Mouse (Mus musculus): ENCODE results near the gene Zfp239. TPM values are rescaled to one million over a fixed set of nuclear protein-coding genes. Genes with fewer than 3 reads are reported as not detected.
"Not testable (repeated sequence)": the region's sequence is repeated elsewhere in the genome, so short reads cannot be mapped to it uniquely, and the experiment has no call there.

Zfp239 gene
- polyA plus RNA-seq, 1 experiment from 2014 or later, result 13.3 TPM

GRCm38 (mm10) chr6:117846671-117847070 is 15.2 kb upstream of the Zfp239 start:
- not testable (repeated sequence) for H3K27me3 ChIP-seq (ENCODE audit: control insufficient read depth, insufficient read depth, low read length); H3K4me1 ChIP-seq (replicated peaks; ENCODE audit: control insufficient read depth, insufficient read depth, low read length); H3K4me3 ChIP-seq (ENCODE audit: low read depth, low read length); H3K27ac ChIP-seq (ENCODE audit: low read depth, low read length); H3K9ac ChIP-seq (ENCODE audit: low read depth, low read length); DNase-seq (ENCODE audit: low spot score); H3K9me3 ChIP-seq (ENCODE audit: control insufficient read depth, low read length); ATAC-seq (ENCODE audit: low FRiP score); H3K4me2 ChIP-seq (replicated peaks; ENCODE audit: low read depth, low read length)
- WGBS, result 94% methylated on average over 4 of the region's 4 CpGs
- peaks cover 12% of the 10 kb centered on the region; the same call in 1 of the 2 replicates for H3K36me3 ChIP-seq (ENCODE audit: control insufficient read depth, insufficient read depth, low read length)

GRCm38 (mm10) chr6:117847772-117848171 is 14.1 kb upstream of the Zfp239 start:
- Histone ChIP-seq H3K4me3 (ENCODE audit: low read depth, low read length) (no peak overlapping the region), H3K4me2 (replicated peaks; ENCODE audit: low read depth, low read length) (no peak overlapping the region), H3K27me3 (ENCODE audit: control insufficient read depth, insufficient read depth, low read length) (no peaks in the 10 kb centered on the region), H3K27ac (ENCODE audit: low read depth, low read length) (no peak overlapping the region), H3K9ac (ENCODE audit: low read depth, low read length) (no peak overlapping the region), H3K36me3 (ENCODE audit: control insufficient read depth, insufficient read depth, low read length) (peaks cover 12% of the 10 kb centered on the region; the same call in 1 of the 2 replicates), H3K4me1 (replicated peaks; ENCODE audit: control insufficient read depth, insufficient read depth, low read length) (no peaks in the 10 kb centered on the region), H3K9me3 (ENCODE audit: control insufficient read depth, low read length) (no peaks in the 10 kb centered on the region)
- ATAC-seq (ENCODE audit: low FRiP score), result no peak
- no peak for DNase-seq (ENCODE audit: low spot score)
- 100% methylated on average over 2 of the region's 2 CpGs for WGBS

- DNase-seq (ENCODE audit: low spot score) (no peak), ATAC-seq (ENCODE audit: low FRiP score) (no peak)
- H3K4me3 ChIP-seq (ENCODE audit: low read depth, low read length), result no peak overlapping the region
- no peak overlapping the region for H3K4me2 ChIP-seq (replicated peaks; ENCODE audit: low read depth, low read length)
- no peak overlapping the region for H3K9ac ChIP-seq (ENCODE audit: low read depth, low read length)
- H3K9me3 ChIP-seq (ENCODE audit: control insufficient read depth, low read length), result no peaks in the 10 kb centered on the region
- 92% methylated on average over 5 of the region's 5 CpGs for WGBS
- peaks cover 12% of the 10 kb centered on the region; the same call in 1 of the 2 replicates for H3K36me3 ChIP-seq (ENCODE audit: control insufficient read depth, insufficient read depth, low read length)
- H3K27ac ChIP-seq (ENCODE audit: low read depth, low read length), result no peak overlapping the region
- no peaks in the 10 kb centered on the region for H3K27me3 ChIP-seq (ENCODE audit: control insufficient read depth, insufficient read depth, low read length)
- no peaks in the 10 kb centered on the region for H3K4me1 ChIP-seq (replicated peaks; ENCODE audit: control insufficient read depth, insufficient read depth, low read length)
Measured at GRCm38 (mm10) chr6:117848577-117848976, 13.3 kb upstream of the Zfp239 start.

- H3K4me1 ChIP-seq (replicated peaks; ENCODE audit: control insufficient read depth, insufficient read depth, low read length), result no peaks in the 10 kb centered on the region
- ATAC-seq (ENCODE audit: low FRiP score), result no peak
- H3K27ac ChIP-seq (ENCODE audit: low read depth, low read length), result no peak overlapping the region
- no peak overlapping the region for H3K4me3 ChIP-seq (ENCODE audit: low read depth, low read length)
- DNase-seq (ENCODE audit: low spot score), result no peak
- no peak overlapping the region for H3K9ac ChIP-seq (ENCODE audit: low read depth, low read length)
- H3K9me3 ChIP-seq (ENCODE audit: control insufficient read depth, low read length), result no peaks in the 10 kb centered on the region
- 74% methylated on average over 2 of the region's 2 CpGs for WGBS
- H3K27me3 ChIP-seq (ENCODE audit: control insufficient read depth, insufficient read depth, low read length), result no peaks in the 10 kb centered on the region
- 0 out of 2 replicates have a peak, but pooled peaks cover 3% of the 10 kb centered on the region for H3K36me3 ChIP-seq (ENCODE audit: control insufficient read depth, insufficient read depth, low read length)
- no peak overlapping the region for H3K4me2 ChIP-seq (replicated peaks; ENCODE audit: low read depth, low read length)
Measured at GRCm38 (mm10) chr6:117851747-117852146, 10.2 kb upstream of the Zfp239 start.

- Histone ChIP-seq H3K9me3 (ENCODE audit: control insufficient read depth, low read length) (no peaks in the 10 kb centered on the region), H3K36me3 (ENCODE audit: control insufficient read depth, insufficient read depth, low read length) (no peaks in the 10 kb centered on the region), H3K9ac (ENCODE audit: low read depth, low read length) (no peak overlapping the region), H3K4me3 (ENCODE audit: low read depth, low read length) (no peak overlapping the region), H3K27me3 (ENCODE audit: control insufficient read depth, insufficient read depth, low read length) (no peaks in the 10 kb centered on the region), H3K4me1 (replicated peaks; ENCODE audit: control insufficient read depth, insufficient read depth, low read length) (no peaks in the 10 kb centered on the region), H3K27ac (ENCODE audit: low read depth, low read length) (no peak overlapping the region), H3K4me2 (replicated peaks; ENCODE audit: low read depth, low read length) (no peak overlapping the region)
- WGBS, result 90% methylated on average over 1 of the region's 1 CpGs
- DNase-seq (ENCODE audit: low spot score) (no peak), ATAC-seq (ENCODE audit: low FRiP score) (no peak)
Measured at GRCm38 (mm10) chr6:117857990-117858389, 3.9 kb upstream of the Zfp239 start.

- Histone ChIP-seq H3K27ac (ENCODE audit: low read depth, low read length) (no peak overlapping the region), H3K4me3 (ENCODE audit: low read depth, low read length) (no peak overlapping the region), H3K9ac (ENCODE audit: low read depth, low read length) (no peak overlapping the region), H3K4me2 (replicated peaks; ENCODE audit: low read depth, low read length) (no peak overlapping the region; the same call in 1 of the 2 replicates), H3K9me3 (ENCODE audit: control insufficient read depth, low read length) (no peaks in the 10 kb centered on the region), H3K27me3 (ENCODE audit: control insufficient read depth, insufficient read depth, low read length) (no peaks in the 10 kb centered on the region), H3K36me3 (ENCODE audit: control insufficient read depth, insufficient read depth, low read length) (no peaks in the 10 kb centered on the region), H3K4me1 (replicated peaks; ENCODE audit: control insufficient read depth, insufficient read depth, low read length) (no peaks in the 10 kb centered on the region)
- 76% methylated on average over 8 of the region's 8 CpGs for WGBS
- DNase-seq (ENCODE audit: low spot score) (no peak), ATAC-seq (ENCODE audit: low FRiP score) (peak; percentile 27; the same call in 1 of the 2 replicates)
Measured at GRCm38 (mm10) chr6:117862465-117862864, 565 bp downstream of the Zfp239 start.

- peak overlapping the region; percentile 79 for H3K4me2 ChIP-seq (replicated peaks; ENCODE audit: low read depth, low read length)
- WGBS, result 5% methylated on average over 26 of the region's 26 CpGs
- peak overlapping the region; percentile 68 for H3K9ac ChIP-seq (ENCODE audit: low read depth, low read length)
- DNase-seq (ENCODE audit: low spot score) (peak; percentile 80), ATAC-seq (ENCODE audit: low FRiP score) (peak; percentile 92)
- no peaks in the 10 kb centered on the region for H3K4me1 ChIP-seq (replicated peaks; ENCODE audit: control insufficient read depth, insufficient read depth, low read length)
- H3K27me3 ChIP-seq (ENCODE audit: control insufficient read depth, insufficient read depth, low read length), result no peaks in the 10 kb centered on the region
- no peaks in the 10 kb centered on the region for H3K36me3 ChIP-seq (ENCODE audit: control insufficient read depth, insufficient read depth, low read length)
- no peaks in the 10 kb centered on the region for H3K9me3 ChIP-seq (ENCODE audit: control insufficient read depth, low read length)
- peak overlapping the region; percentile 60 for H3K4me3 ChIP-seq (ENCODE audit: low read depth, low read length)
- H3K27ac ChIP-seq (ENCODE audit: low read depth, low read length), result no peak overlapping the region
Measured at GRCm38 (mm10) chr6:117862899-117863620, 1.2 kb downstream of the Zfp239 start.

GRCm38 (mm10) chr6:117863751-117864150 is 1.9 kb downstream of the Zfp239 start:
- Histone ChIP-seq H3K4me1 (replicated peaks; ENCODE audit: control insufficient read depth, insufficient read depth, low read length) (no peaks in the 10 kb centered on the region), H3K9me3 (ENCODE audit: control insufficient read depth, low read length) (no peaks in the 10 kb centered on the region), H3K27me3 (ENCODE audit: control insufficient read depth, insufficient read depth, low read length) (no peaks in the 10 kb centered on the region), H3K27ac (ENCODE audit: low read depth, low read length) (no peak overlapping the region), H3K4me3 (ENCODE audit: low read depth, low read length) (peak overlapping the region; percentile 60; the same call in 1 of the 2 replicates), H3K36me3 (ENCODE audit: control insufficient read depth, insufficient read depth, low read length) (no peaks in the 10 kb centered on the region), H3K9ac (ENCODE audit: low read depth, low read length) (no peak overlapping the region), H3K4me2 (replicated peaks; ENCODE audit: low read depth, low read length) (peak overlapping the region; percentile 79)
- WGBS, result 95% methylated on average over 8 of the region's 8 CpGs
- no peak for DNase-seq (ENCODE audit: low spot score)
- ATAC-seq (ENCODE audit: low FRiP score), result no peak

GRCm38 (mm10) chr6:117868187-117868586 is 6.3 kb downstream of the Zfp239 start:
- no peak for ATAC-seq (ENCODE audit: low FRiP score)

More at GRCm38 (mm10) chr6:117868187-117868586, 6.3 kb downstream of the Zfp239 start:
- Histone ChIP-seq H3K4me3 (ENCODE audit: low read depth, low read length) (no peak overlapping the region), H3K9ac (ENCODE audit: low read depth, low read length) (no peak overlapping the region), H3K4me2 (replicated peaks; ENCODE audit: low read depth, low read length) (no peak overlapping the region), H3K36me3 (ENCODE audit: control insufficient read depth, insufficient read depth, low read length) (no peaks in the 10 kb centered on the region), H3K27me3 (ENCODE audit: control insufficient read depth, insufficient read depth, low read length) (no peaks in the 10 kb centered on the region), H3K4me1 (replicated peaks; ENCODE audit: control insufficient read depth, insufficient read depth, low read length) (no peaks in the 10 kb centered on the region), H3K9me3 (ENCODE audit: control insufficient read depth, low read length) (no peaks in the 10 kb centered on the region), H3K27ac (ENCODE audit: low read depth, low read length) (no peak overlapping the region)
- DNase-seq (ENCODE audit: low spot score), result no peak
- 92% methylated on average over 8 of the region's 8 CpGs for WGBS
